Mouse (Mus musculus): ENCODE measurements around the gene Sipa1l3.
A peak's percentile ranks its signal among the peaks of the same experiment; 100 is the strongest.

Gene Sipa1l3

GRCm38 (mm10) chr7:29505337-29506318 is 12.8 kb downstream of the Sipa1l3 start:
- peak; percentile 77 for DNase-seq

- no peak for DNase-seq
These were observed 13.7 kb downstream of the Sipa1l3 start for GRCm38 (mm10) chr7:29504683-29505290.

- DNase-seq = peak; percentile 51
These were observed 14.8 kb downstream of the Sipa1l3 start for GRCm38 (mm10) chr7:29503616-29504015.

GRCm38 (mm10) chr7:29501214-29501613 is 17.2 kb downstream of the Sipa1l3 start:
- DNase-seq = no peak

- no peak for DNase-seq
These were observed 19.4 kb downstream of the Sipa1l3 start for GRCm38 (mm10) chr7:29499071-29499470.

GRCm38 (mm10) chr7:29496953-29497590 is 21.4 kb downstream of the Sipa1l3 start:
- DNase-seq = peak; percentile 70

- DNase-seq = no peak
These were observed 22.1 kb downstream of the Sipa1l3 start for GRCm38 (mm10) chr7:29496332-29496731.

- DNase-seq = no peak
These were observed 22.6 kb downstream of the Sipa1l3 start for GRCm38 (mm10) chr7:29495880-29496279.

GRCm38 (mm10) chr7:29494854-29495253 is 23.6 kb downstream of the Sipa1l3 start:
- no peak for DNase-seq

- no peak for DNase-seq
These were observed 24.4 kb downstream of the Sipa1l3 start for GRCm38 (mm10) chr7:29494015-29494414.

GRCm38 (mm10) chr7:29492992-29493391 is 25.4 kb downstream of the Sipa1l3 start:
- DNase-seq = no peak

- no peak for DNase-seq
These were observed 26.6 kb downstream of the Sipa1l3 start for GRCm38 (mm10) chr7:29491861-29492260.

GRCm38 (mm10) chr7:29491471-29491755 is 27.0 kb downstream of the Sipa1l3 start:
- no peak for DNase-seq

- no peak for DNase-seq
These were observed 27.6 kb downstream of the Sipa1l3 start for GRCm38 (mm10) chr7:29490704-29491470.

GRCm38 (mm10) chr7:29489851-29490250 is 28.6 kb downstream of the Sipa1l3 start:
- DNase-seq = no peak

- no peak for DNase-seq
These were observed 29.1 kb downstream of the Sipa1l3 start for GRCm38 (mm10) chr7:29489364-29489763.

- DNase-seq = no peak
These were observed 31.7 kb downstream of the Sipa1l3 start for GRCm38 (mm10) chr7:29486753-29487152.

GRCm38 (mm10) chr7:29485721-29486120 is 32.7 kb downstream of the Sipa1l3 start:
- no peak for DNase-seq

GRCm38 (mm10) chr7:29483556-29483955 is 34.9 kb downstream of the Sipa1l3 start:
- DNase-seq = no peak

- DNase-seq = no peak
These were observed 36.9 kb downstream of the Sipa1l3 start for GRCm38 (mm10) chr7:29481345-29482155.

- DNase-seq = no peak
These were observed 37.7 kb downstream of the Sipa1l3 start for GRCm38 (mm10) chr7:29480590-29481344.

Data from kidney, adult 9 months (tissue).